Mouse (Mus musculus) G1E (cell line): ENCODE data around the gene Ttc28. TPM values are rescaled to one million over a fixed set of nuclear protein-coding genes. Genes with fewer than 3 reads are reported as not detected.
"Not testable (repeated sequence)": the region's sequence is repeated elsewhere in the genome, so short reads cannot be mapped to it uniquely, and the experiment has no call there.

Experiments
- ATAC-seq: 2 replicates; pipeline ENCODE4 v1.8.0; 2016; ENCODE audit warnings: mild to moderate bottlenecking; ENCODE audit not compliant: insufficient number of reproducible peaks, poor library complexity, low FRiP score, severe bottlenecking; ENCODE audit errors: extremely low read depth
- DNase-seq: peaks from one replicate; pipeline ENCODE4 v3.0.0; 2012; ENCODE audit warnings: low spot score
- H3K27me3 ChIP-seq: 2 replicates; pipeline ENCODE4 v1.6.1; 2012; ENCODE audit warnings: mild to moderate bottlenecking, low read length, inconsistent platforms; ENCODE audit not compliant: insufficient read depth
- H3K36me3 ChIP-seq: replicated peaks from 2 replicates; pipeline ENCODE3; 2012; ENCODE audit warnings: mild to moderate bottlenecking, inconsistent platforms
- H3K4me1 ChIP-seq: 2 replicates; pipeline ENCODE4 v1.6.1; 2012; ENCODE audit warnings: low read depth, low read length, inconsistent platforms, mixed read lengths; ENCODE audit not compliant: insufficient read depth
- H3K4me3 ChIP-seq: 2 replicates; pipeline ENCODE4 v1.5.1; 2012; ENCODE audit warnings: low read depth, mild to moderate bottlenecking, inconsistent platforms, low read length, moderate library complexity, mixed read lengths
- H3K9me3 ChIP-seq: replicated peaks from 2 replicates; pipeline ENCODE4 v1.6.1; 2012; ENCODE audit warnings: inconsistent platforms
- CTCF ChIP-seq: IDR thresholded peaks from 2 replicates; pipeline ENCODE4 v1.5.1; 2012; ENCODE audit warnings: low read depth, low read length, inconsistent platforms, mixed read lengths
- GATA1 ChIP-seq: IDR thresholded peaks from 2 replicates; pipeline ENCODE4 v1.6.1; 2012; ENCODE audit warnings: borderline replicate concordance, low read length, inconsistent platforms, mixed read lengths
- GATA2 ChIP-seq: IDR thresholded peaks from 2 replicates; pipeline ENCODE4 v1.6.1; 2012; ENCODE audit warnings: low read depth, low read length, inconsistent platforms, borderline replicate concordance
- POLR2AphosphoS5 ChIP-seq: IDR thresholded peaks from 2 replicates; pipeline ENCODE4 v1.6.1; 2012; ENCODE audit warnings: low read depth, low read length, inconsistent platforms; ENCODE audit not compliant: insufficient replicate concordance
- TAL1 ChIP-seq: conservative IDR thresholded peaks from 2 replicates; pipeline ENCODE4 v1.6.1; 2012; ENCODE audit warnings: low read depth, low read length, inconsistent platforms, mixed read lengths
- polyA plus RNA-seq: library from polyadenylated mRNA; stranded (reverse); fragments of >175 nt; gene quantifications from 2 replicates; pipeline ENCODE4 v1.2.3, GENCODE M21; 2012
- total RNA-seq, 2 experiments: library from RNA; stranded (forward) in 1 of 2; stranded (reverse) in 1 of 2; fragments of 200-1000 nt in 1 of 2; fragments of >200 nt in 1 of 2; fragmentation: Nextera tagmentation in 1 of 2; gene quantifications; 2 replicates each; pipeline ENCODE4 v1.2.3; 2014 to 2017

The Ttc28 gene
- 2.0 and 2.7 TPM in 2 replicates for total RNA-seq (2014; fragmentation: Nextera tagmentation)
- 0.55 and 0.64 TPM in 2 replicates for total RNA-seq (2017)
- 0.28 and 0.46 TPM in 2 replicates for polyA plus RNA-seq

DNA sequence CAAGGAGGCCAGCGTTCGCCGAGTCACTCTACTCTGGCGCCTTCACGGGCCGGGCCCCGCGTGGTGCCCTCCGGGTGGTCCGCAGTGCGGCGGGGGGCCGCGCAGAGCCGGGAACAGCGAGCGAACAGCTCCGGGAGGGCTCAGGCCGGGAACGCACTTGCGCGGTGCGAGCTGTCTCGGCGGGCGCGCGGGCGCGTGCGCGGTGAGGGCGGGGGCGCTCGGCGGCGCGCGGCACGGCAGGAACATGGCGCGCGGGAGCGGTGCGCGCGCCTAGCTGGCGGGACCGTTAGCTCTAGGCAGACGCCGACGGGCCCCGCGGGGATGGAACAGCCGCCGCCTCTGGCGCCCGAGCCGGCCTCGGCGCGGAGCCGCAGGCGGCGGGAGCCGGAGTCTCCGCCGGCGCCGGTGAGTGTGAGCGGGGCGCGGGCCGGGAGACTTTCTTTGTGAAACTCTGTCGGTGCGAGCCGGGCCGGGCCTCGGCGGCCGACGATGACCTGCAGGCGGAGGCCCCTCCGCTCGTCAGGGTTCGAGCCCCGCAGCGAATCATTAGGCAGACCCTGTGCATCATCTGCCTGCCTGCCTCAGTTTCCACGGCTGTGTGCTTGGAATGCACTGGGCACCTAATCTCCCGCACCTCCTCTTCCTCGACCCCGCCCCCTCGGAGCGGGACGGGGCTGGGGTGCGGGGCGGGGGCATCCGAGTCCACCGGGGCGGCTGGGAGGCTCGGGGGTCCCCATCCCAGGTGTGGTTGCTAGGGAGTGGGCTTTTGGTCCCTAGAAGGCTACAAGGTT, at the start of gene Ttc28:
Gene Ttc28 (plus strand): TSS at position 220 of the 791 bp plus-strand sequence.
- Histone ChIP-seq H3K4me1 (peaks cover 14% of the 10 kb centered on the region), H3K27me3 (no peaks in the 10 kb centered on the region), H3K36me3 (peaks cover 21% of the 10 kb centered on the region), H3K4me3 (peak within 1 kb of the TSS; percentile 79), H3K9me3 (no peaks in the 10 kb centered on the region)
- ATAC-seq, result no peak
- no peak for TF ChIP-seq TAL1
- TF ChIP-seq CTCF, result no peak
- no peak for TF ChIP-seq GATA1
- no peak for TF ChIP-seq POLR2AphosphoS5
- no peak for TF ChIP-seq GATA2
- peak; percentile 88 for DNase-seq

DNA sequence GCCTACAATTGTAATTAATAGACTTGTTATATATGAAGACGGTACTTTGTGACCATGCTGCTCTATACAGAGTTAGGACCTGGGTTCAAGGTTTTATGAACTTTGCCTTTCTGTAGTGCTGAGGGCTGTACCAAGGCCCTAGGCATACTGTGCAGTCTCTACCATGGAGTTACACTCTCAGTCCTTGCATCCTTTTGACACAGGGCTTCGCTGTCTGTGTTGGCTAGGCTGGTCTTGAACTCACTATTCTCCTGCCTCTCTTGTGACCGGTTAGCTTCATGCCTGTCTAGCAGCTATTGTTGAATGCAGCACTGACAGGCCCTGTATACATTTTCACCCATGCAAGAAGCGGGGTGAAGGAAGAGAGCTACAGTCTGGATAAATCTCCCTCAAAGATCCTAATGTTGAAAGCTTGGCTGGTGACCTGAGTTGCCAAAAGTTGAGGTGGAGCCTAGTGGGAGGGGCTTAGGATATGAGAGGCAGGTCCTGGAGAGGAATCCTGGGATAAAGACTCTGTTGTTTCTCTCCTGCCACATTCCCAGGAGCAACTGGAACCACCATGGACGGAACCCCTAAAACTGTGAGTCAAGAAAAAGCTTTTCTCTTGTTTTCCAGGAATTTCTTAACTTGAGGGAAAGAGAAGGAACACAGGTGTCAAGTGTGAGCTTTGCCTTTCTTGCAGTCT, 48.4 kb upstream of the Ttc28 start:
- Histone ChIP-seq H3K27me3 (no peaks in the 10 kb centered on the region), H3K36me3 (peaks cover 80% of the 10 kb centered on the region), H3K4me3 (no peak overlapping the region), H3K4me1 (peaks cover 22% of the 10 kb centered on the region), H3K9me3 (no peaks in the 10 kb centered on the region)
- TF ChIP-seq TAL1 (no peak), POLR2AphosphoS5 (no peak), GATA2 (no peak), GATA1 (no peak), CTCF (no peak)
- ATAC-seq (no peak), DNase-seq (no peak)

DNA sequence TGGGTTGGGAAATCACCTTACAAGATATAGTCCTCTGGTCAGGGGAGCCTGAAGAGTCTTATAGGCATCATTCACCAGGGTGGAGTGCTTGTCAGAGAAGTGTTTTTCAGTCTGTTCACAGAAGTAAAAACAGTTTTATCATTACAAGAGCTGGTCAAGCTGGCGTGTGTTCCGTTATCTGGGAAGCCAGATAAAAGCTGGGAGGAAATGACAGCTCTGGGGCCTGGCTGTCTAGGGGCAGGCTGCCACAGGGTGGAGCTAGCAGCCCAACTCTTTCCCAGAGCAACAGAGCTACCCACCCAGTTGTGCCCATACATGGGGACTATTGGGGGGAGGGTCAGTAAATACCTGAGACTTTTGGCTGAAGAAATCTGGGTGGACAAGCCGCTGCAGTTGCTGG, 43.6 kb upstream of the Ttc28 start:
- H3K9me3 ChIP-seq, result no peaks in the 10 kb centered on the region
- peaks cover 45% of the 10 kb centered on the region for H3K36me3 ChIP-seq
- H3K27me3 ChIP-seq, result no peaks in the 10 kb centered on the region
- ATAC-seq, result peak; percentile 65
- H3K4me1 ChIP-seq, result peaks cover 34% of the 10 kb centered on the region
- H3K4me3 ChIP-seq, result peak overlapping the region; percentile 51; the same call in 1 of the 2 replicates
- TF ChIP-seq GATA1 (no peak), POLR2AphosphoS5 (no peak), TAL1 (peak; percentile 89), CTCF (peak; percentile 21; the same call in 1 of the 2 replicates), GATA2 (no peak)
- peak; percentile 75 for DNase-seq

DNA sequence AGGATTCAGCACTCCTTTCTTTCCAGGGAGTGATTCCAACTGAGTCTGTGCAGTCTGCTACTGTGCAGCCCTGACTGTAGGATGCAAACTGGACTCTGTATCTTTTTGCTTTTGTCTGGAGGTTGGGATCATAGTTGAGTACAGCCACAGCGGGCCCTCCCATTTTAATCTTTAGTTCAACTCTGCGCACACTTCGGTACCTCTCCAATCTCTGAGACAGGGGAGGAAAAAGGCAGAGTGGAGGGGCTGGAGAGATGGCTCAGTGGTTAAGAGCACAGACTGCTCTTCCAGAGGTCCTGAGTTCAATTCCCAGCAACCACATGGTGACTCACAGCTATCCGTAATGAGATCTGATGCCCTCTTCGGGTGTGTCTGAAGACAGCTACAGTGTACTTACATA, 41.6 kb upstream of the Ttc28 start:
- Histone ChIP-seq H3K36me3 (peaks cover 45% of the 10 kb centered on the region), H3K4me1 (peaks cover 50% of the 10 kb centered on the region)
- not testable (repeated sequence) for ATAC-seq, H3K4me3 ChIP-seq, DNase-seq, H3K9me3 ChIP-seq, H3K27me3 ChIP-seq

DNA sequence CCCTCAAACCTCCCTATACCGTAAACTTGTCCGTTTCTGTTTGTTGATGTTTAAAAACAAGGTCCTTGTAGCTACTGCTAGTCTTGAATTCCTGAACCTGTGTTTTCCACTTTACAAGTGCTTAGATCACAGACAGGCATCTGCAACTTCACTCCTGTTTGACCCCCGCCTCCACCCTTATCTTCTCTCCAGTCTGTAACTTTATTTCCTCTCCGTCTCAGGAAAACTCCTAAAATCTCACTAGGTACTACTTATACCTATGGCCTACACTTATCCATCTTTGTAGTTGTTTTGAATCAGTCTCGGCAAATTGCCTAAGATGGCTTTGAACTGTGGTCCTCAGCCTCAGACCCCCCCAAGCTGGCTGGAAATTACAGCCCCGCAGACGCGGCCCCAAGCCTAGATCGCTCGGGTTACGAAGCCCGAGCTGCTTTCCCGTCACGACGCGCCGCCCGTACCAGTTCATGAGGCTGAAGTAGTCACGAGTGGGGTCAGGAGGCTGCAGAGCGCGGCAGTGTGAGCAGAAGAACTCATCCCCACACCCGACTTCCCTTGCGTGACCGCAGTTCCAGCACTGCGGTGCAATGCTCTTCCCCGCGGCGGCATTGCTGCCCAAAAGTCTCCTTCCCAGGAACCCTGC, 40.4 kb upstream of the Ttc28 start:
- H3K4me1 ChIP-seq, result peaks cover 47% of the 10 kb centered on the region
- H3K27me3 ChIP-seq, result no peaks in the 10 kb centered on the region
- no peaks in the 10 kb centered on the region for H3K9me3 ChIP-seq
- DNase-seq, result no peak
- no peak for ATAC-seq
- peak overlapping the region; percentile 95 for H3K4me3 ChIP-seq
- H3K36me3 ChIP-seq, result peaks cover 37% of the 10 kb centered on the region
- TF ChIP-seq GATA2 (no peak), GATA1 (no peak)

DNA sequence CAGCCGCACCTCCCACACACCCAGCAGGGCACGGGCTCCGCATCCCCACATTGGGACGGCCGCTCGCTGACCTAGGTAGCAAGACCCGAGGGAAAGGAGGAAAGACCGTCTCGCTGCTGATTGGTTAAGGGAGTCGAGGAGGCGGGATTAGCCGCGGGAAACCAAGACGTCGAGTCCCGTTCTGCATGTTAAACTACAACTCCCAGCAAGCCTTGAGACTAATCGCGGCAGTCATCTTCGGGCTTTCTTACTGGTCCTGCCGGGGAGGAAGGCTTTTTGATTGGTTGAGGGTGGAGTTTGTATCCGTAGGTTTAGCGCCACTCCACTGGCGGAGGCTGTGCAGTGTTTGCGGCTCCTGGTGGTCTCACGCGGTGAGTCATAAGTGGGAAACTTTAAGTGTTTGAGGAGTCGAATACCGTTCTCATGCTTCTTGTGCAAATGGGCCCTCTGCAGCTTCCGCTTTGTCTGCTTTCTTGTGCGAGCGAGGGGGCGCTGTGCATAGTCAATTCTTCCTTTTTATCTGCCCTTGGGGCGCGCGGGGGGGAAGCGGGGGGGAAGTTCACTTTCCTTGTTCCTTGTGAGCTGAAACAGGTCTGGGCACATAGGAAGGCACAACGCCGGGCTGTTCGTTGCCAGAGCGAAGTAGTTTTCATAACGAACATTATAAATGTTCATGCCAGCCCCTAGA, 39.8 kb upstream of the Ttc28 start, which contains the start of the genes Hscb and Chek2:
Gene Hscb (minus strand): TSS at position 100 of the 688 bp plus-strand sequence.
Gene Chek2 (plus strand): TSS at position 302 of the 688 bp plus-strand sequence.
- Histone ChIP-seq H3K4me3 (peak within 1 kb of the TSS; percentile 95), H3K9me3 (no peaks in the 10 kb centered on the region), H3K27me3 (no peaks in the 10 kb centered on the region), H3K36me3 (peaks cover 31% of the 10 kb centered on the region), H3K4me1 (peaks cover 42% of the 10 kb centered on the region)
- no peak for TF ChIP-seq TAL1
- TF ChIP-seq GATA2, result peak; percentile 90; the same call in 1 of the 2 replicates
- DNase-seq (peak; percentile 90), ATAC-seq (peak; percentile 84)
